Mouse (Mus musculus) brain, adult 2 months (tissue): Measurements from ENCODE around the gene Ebf1.
A peak's percentile ranks its signal among the peaks of the same experiment; 100 is the strongest.

Experiments
- DNase-seq: peaks from one replicate; pipeline ENCODE4 v3.0.0; 2011; ENCODE audit warnings: low read depth, low spot score

Gene Ebf1

GRCm38 (mm10) chr11:45017493-45017892, 400.4 kb downstream of the Ebf1 start:
- no peak for DNase-seq

- DNase-seq = no peak
Observed at GRCm38 (mm10) chr11:45026012-45026411, 408.9 kb downstream of the Ebf1 start.

DNA sequence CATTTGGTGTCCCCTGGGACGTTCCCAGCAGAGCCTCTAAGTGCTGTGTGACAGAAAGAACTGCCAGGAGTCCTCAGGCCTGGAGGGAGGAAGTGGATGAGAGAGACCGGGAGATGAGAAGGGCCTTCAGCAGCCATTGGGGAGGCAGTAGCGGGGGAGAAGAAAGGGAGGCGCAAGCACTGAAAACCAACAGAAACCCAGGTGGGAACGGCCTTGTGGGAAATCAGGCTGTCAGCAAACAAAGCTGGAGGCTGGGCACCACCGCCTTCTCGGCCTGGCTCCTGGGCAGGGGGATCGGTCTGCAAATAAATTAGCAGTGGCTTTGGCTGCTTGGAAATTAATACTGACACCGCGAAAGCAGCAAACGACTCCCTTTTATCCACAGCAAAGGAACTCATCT, 409.6 kb downstream of the Ebf1 start:
- DNase-seq = no peak

DNA sequence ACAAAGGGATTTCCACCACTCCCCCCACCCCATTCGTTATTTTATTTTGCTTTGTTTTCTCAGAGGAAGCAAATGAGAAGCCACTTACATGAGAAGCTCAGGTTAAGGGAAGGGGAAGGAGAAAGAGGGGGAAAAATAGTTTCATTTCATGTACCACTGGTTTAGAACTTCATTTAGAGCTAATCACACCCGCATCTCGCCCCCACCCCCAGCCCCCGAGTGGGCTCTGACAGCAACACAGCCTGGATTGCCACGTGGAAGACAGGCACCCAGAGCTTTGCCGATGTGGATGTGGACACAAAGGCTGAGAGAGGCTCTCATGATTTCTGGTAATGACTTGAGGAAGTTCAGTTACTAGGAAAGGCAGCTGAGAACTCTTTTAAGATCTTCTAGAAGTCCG, 410.0 kb downstream of the Ebf1 start:
- DNase-seq = no peak

DNA sequence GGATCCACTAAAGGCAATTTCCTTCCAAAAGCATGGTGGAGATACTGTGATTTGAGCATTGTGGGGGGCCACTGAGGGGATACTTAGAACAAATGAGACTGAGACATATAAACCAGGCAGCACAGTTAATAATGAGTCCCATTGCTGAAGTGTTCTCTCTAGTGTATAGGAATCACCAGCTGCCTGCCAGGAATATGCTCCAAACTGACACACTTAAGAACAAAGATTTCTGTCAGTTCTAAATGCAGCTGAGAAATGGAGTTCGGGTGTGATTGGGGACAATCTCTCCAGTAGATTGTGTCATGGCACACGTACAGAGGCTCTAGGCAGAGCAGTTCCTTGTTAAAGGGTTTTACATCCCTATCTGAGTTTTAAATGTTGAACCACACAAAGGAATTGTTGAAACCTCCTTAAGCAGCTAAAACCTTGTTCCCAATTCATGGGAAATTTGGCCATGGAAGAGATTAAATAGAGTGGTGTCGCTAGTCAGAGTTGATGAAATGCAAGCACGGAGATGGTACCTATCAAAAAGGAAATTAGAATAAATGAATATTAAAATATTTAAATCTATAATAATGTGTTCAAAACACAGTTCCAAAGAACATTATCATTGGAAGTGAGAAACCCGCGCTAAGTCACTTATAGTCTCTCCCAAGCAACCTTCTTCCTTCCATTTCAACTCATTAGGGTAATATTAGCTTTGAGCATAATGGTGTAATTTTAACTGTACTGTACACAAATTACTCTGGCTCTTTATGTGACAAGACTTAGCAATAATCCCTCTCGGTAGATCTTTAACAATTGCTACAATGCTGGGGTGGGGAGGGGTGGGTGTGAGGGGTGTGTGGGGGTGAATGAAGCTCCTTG, 438.9 kb downstream of the Ebf1 start:
- peak; percentile 12 for DNase-seq
